Mouse (Mus musculus) spleen, postnatal 4 days (tissue): ENCODE measurements around the gene Nceh1.
"Not testable (repeated sequence)": the region's sequence is repeated elsewhere in the genome, so short reads cannot be mapped to it uniquely, and the experiment has no call there.

Experiments
- DNase-seq, 2 experiments: peaks; one replicate each; pipeline ENCODE4 v3.0.0; 2022; ENCODE audit warnings: low spot score in 2 of 2

The Nceh1 gene

GRCm38 (mm10) chr3:27228530-27229309 lies 46.0 kb downstream of the Nceh1 start:
- no peak for DNase-seq

DNA sequence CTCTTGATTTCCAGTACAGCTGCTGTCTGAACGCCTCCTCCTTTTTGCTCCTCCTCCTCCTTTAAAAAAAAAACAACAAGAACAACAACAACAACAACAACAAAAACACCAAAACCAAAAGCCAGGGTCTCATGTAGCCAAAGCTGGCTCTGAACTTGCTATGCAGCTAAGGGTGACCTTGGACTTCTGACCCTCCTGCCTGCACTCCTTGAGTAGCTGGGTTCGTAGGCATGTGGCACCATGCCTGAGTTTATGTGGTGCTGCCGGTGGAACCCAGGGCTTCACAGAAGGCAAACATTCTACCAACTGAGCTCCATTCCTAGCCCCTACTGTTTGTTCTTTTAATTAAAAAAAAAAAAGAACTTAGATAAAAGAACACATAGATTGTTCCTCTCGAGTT lies 50.6 kb downstream of the Nceh1 start:
- no peak for DNase-seq

DNA sequence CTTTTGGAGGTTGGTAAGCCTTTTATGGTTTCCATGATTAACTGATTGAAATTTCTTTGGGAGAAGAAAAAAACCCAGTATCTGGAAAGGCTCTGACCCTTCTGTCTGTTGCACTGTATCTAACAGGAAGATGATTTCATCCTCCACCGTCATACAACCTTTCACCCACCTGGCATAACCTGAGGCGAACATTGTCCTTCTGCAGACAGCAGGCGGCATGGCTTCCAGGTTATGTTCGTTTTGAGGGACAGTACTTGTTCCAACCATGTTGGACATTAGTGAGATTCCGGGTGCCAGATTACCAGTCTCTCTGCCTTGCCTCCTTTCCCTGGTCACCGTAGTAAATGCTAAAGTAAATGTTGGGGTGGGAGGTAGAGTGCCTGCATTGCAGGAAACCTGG lies 51.1 kb downstream of the Nceh1 start:
- DNase-seq = no peak

DNA sequence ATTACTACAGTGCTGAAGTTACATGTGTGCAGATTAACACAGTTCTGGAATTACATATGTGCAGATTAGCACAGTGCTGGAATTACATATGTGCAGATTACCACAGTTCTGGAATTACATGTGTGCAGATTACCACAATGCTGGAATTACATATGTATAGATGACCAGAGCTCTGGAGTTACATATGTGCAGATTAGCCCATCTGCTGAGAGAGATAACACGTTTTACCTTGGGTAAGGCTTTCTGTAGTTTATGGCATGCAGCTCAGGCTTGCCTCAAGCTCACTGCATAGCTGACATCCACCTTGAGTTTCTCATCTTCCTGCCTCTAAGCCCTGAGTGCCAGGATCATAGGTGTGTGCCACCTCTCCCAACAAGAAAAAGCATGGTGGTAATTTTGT lies 52.2 kb downstream of the Nceh1 start:
- DNase-seq = no peak

- DNase-seq = peak in 1 of 2 experiments; percentile 21
These were observed 54.5 kb downstream of the Nceh1 start for GRCm38 (mm10) chr3:27237226-27237625.

GRCm38 (mm10) chr3:27238563-27238962 lies 55.8 kb downstream of the Nceh1 start:
- no peak for DNase-seq

- no peak for DNase-seq
These were observed 56.8 kb downstream of the Nceh1 start for GRCm38 (mm10) chr3:27239568-27239967.

- DNase-seq = no peak
These were observed 59.1 kb downstream of the Nceh1 start for GRCm38 (mm10) chr3:27241864-27242263.

- DNase-seq = no peak
These were observed 63.4 kb downstream of the Nceh1 start for GRCm38 (mm10) chr3:27246166-27246565.

GRCm38 (mm10) chr3:27247785-27248184 lies 65.0 kb downstream of the Nceh1 start:
- DNase-seq = no peak

- no peak for DNase-seq
These were observed 66.3 kb downstream of the Nceh1 start for GRCm38 (mm10) chr3:27249030-27249429.

DNA sequence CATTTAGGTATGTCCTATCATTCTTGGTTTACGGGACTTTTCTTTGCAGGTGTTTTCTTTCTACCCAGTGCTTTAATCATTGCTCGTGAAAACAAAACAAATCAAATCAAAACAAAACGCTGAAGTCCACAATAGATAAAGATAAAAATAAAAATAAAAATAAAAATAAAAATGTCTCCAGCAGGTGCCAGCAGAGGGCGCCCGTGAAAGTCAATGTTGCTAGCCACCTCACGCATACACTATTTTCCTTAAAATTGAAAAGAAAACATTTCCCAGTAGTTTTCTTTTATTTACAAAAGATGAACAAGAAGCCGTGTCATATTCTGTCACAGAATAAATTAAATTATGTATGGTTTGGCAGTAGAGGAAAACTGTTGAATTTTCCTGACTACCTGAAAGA lies 68.2 kb downstream of the Nceh1 start:
- no peak for DNase-seq

GRCm38 (mm10) chr3:27258461-27258860 lies 75.7 kb downstream of the Nceh1 start:
- no peak for DNase-seq

- no peak for DNase-seq
These were observed 77.6 kb downstream of the Nceh1 start for GRCm38 (mm10) chr3:27260393-27260792.

DNA sequence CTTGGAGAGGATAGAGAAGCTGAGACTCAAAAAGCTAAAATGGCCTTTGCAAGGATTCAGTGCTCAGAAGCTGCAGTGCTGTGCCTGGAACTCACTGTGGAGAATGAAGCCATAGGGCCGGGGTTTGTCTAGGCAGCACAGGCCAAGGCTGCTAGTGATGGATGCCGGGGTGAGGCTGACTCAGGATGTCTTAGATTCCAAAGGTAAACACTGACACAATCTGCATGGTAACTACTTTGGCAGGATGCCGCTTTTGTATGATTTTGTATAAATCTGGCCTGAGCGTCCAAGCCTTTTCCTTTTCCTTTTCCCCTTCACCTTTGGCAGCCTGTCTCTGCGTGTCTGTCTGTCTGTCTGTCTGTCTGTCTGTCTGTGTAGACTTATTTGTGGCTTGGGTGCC lies 84.6 kb downstream of the Nceh1 start:
- no peak for DNase-seq

DNA sequence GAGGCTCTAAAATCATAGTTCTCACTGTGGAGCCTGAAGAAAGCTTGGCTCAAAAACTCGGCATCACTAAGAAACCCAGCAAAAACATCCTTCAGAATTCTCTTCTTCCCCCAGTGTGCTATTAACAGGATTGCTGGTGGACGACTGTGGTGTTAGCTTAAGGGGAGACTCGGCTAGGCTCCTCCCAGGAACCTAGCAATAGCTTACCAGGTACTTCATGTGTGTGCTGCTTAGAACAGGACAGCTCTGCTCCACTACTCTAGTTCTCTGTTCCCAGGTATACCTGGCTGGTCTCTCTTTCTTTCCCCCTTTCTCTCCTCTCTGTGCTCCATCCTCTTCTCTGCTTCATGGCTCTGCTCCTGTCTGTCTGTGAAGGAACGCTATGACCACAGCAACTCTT lies 85.1 kb downstream of the Nceh1 start:
- DNase-seq = no peak

DNA sequence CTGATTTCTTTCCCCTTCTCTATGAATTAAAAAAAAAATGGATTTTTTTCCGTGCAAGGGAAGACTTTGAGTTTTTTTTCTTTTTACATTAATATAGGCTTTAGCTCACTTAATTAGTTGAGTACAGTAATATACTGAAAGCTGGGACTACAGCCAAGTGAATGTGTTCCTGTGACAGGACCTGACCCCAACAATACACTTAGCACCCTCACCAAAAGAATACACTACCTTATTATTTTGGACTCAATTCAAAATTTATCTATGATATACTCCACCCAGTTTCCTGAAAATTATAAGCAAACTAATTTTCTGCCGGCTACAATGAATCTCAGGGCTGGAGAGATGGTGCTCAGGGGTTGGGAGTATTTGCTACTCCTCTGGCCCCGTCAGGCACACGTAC lies 86.4 kb downstream of the Nceh1 start:
- DNase-seq = no peak

- DNase-seq = no peak
These were observed 87.6 kb downstream of the Nceh1 start for GRCm38 (mm10) chr3:27270160-27270962.

- DNase-seq = no peak
These were observed 90.4 kb downstream of the Nceh1 start for GRCm38 (mm10) chr3:27272926-27273745.

- DNase-seq = not testable (repeated sequence)
These were observed 96.6 kb downstream of the Nceh1 start for GRCm38 (mm10) chr3:27279286-27279925.

- DNase-seq = peak in 1 of 2 experiments; percentile 62
These were observed 97.5 kb downstream of the Nceh1 start for GRCm38 (mm10) chr3:27280280-27280749.
